Mouse (Mus musculus): ENCODE data around the gene Yars. TPM values are rescaled to one million over a fixed set of nuclear protein-coding genes. Genes with fewer than 3 reads are reported as not detected.

Yars gene
- polyA plus RNA-seq, 2 experiments = 28.7 to 53.2 TPM

DNA sequence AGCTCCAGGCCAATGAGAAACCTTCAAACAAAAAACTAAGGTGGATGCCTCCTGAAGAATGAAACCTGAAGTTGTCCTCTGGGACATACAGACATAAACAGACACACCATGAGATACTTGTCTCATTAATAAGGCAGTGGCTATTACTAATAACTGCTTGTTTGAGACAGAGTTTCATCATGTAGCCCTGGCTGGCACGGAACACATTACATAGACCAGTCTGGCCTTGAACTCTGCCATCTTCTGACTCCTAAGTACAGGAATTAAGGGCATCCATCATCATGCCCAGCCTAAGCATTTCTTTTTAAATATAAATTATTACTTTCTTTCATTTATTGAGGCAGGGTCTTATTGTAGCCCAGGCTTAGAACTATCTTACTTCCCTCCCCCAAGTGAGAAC, 28.5 kb upstream of the Yars start:
- H3K4me1 ChIP-seq (replicated peaks; ENCODE audit: control insufficient read depth in 2 of 2, insufficient read depth in 2 of 2, low read length in 1 of 2) = peaks cover 8% of the 10 kb centered on the region in 2 experiments
- H3K4me3 ChIP-seq (ENCODE audit: insufficient read depth in 1 of 2, low read depth in 2 of 2, low read length in 2 of 2) = no peak overlapping the region
- H3K9ac ChIP-seq (replicated peaks) = no peak overlapping the region
- WGBS (ENCODE audit: insufficient replicate concordance) = 93% methylated on average over 1 of the region's 1 CpGs
- H3K4me2 ChIP-seq (ENCODE audit: low read depth) = no peak overlapping the region
- TF ChIP-seq CTCF (IDR thresholded peaks at IDR 0.05; ENCODE audit: low read depth) = no peak
- no peak for TF ChIP-seq EP300 (IDR thresholded peaks at IDR 0.05; ENCODE audit: low read depth)
- ATAC-seq (ENCODE audit: insufficient read depth) (no peak), DNase-seq (ENCODE audit: low read depth in 3 of 3, low spot score in 3 of 3) (no peak)
- H3K9me3 ChIP-seq (ENCODE audit: control insufficient read depth, low read length) = no peaks in the 10 kb centered on the region
- peaks cover 8% of the 10 kb centered on the region for H3K36me3 ChIP-seq (replicated peaks; ENCODE audit: control insufficient read depth, insufficient read depth, low read depth)
- H3K27me3 ChIP-seq (ENCODE audit: control insufficient read depth, insufficient read depth, low read length) = no peaks in the 10 kb centered on the region
- no peak overlapping the region for H3K27ac ChIP-seq

GRCm38 (mm10) chr4:129161581-129162255, 27.8 kb upstream of the Yars start:
- ATAC-seq (ENCODE audit: insufficient read depth) (no peak), DNase-seq (ENCODE audit: low read depth in 3 of 3, low spot score in 3 of 3) (no peak)
- Histone ChIP-seq H3K9me3 (ENCODE audit: control insufficient read depth, low read length) (no peaks in the 10 kb centered on the region), H3K4me3 (ENCODE audit: insufficient read depth in 1 of 2, low read depth in 2 of 2, low read length in 2 of 2) (no peak overlapping the region), H3K4me1 (replicated peaks; ENCODE audit: control insufficient read depth in 2 of 2, insufficient read depth in 2 of 2, low read length in 1 of 2) (peaks cover 8% of the 10 kb centered on the region in 2 experiments), H3K27me3 (ENCODE audit: control insufficient read depth, insufficient read depth, low read length) (no peaks in the 10 kb centered on the region), H3K27ac (no peak overlapping the region), H3K4me2 (ENCODE audit: low read depth) (no peak overlapping the region), H3K36me3 (replicated peaks; ENCODE audit: control insufficient read depth, insufficient read depth, low read depth) (peaks cover 8% of the 10 kb centered on the region), H3K9ac (replicated peaks) (no peak overlapping the region)
- no peak for TF ChIP-seq CTCF (IDR thresholded peaks at IDR 0.05; ENCODE audit: low read depth)
- no peak for TF ChIP-seq EP300 (IDR thresholded peaks at IDR 0.05; ENCODE audit: low read depth)
- 79% methylated on average over 4 of the region's 4 CpGs for WGBS (ENCODE audit: insufficient replicate concordance)

DNA sequence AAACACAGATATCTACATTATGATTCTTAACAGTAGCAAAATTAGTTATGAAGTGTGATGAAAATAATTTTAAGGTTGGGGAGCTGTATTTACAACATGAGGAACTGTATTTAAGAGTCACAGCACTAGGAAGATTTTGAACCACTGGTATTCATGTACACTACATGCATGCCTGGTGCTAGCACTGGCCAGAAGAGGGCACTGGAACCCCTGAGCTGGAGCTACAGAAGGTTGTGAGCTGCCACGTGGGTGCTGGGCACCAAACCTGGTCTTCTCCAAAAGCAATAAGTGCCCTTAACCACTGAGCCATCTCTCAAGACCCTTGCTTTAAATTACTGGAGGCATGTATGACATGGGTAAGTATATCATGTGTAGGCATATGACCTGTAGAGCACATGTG, 17.0 kb upstream of the Yars start:
- H3K4me2 ChIP-seq (ENCODE audit: low read depth) = no peak overlapping the region
- H3K4me1 ChIP-seq (replicated peaks; ENCODE audit: control insufficient read depth in 2 of 2, insufficient read depth in 2 of 2, low read length in 1 of 2) = no peaks in the 10 kb centered on the region
- peaks cover 22% of the 10 kb centered on the region for H3K36me3 ChIP-seq (replicated peaks; ENCODE audit: control insufficient read depth, insufficient read depth, low read depth)
- WGBS (ENCODE audit: insufficient replicate concordance) = 67% methylated on average over 1 of the region's 1 CpGs
- H3K9ac ChIP-seq (replicated peaks) = no peak overlapping the region
- H3K9me3 ChIP-seq (ENCODE audit: control insufficient read depth, low read length) = no peaks in the 10 kb centered on the region
- TF ChIP-seq EP300 (IDR thresholded peaks at IDR 0.05; ENCODE audit: low read depth) = no peak
- TF ChIP-seq CTCF (IDR thresholded peaks at IDR 0.05; ENCODE audit: low read depth) = peak; percentile 55
- H3K27ac ChIP-seq = no peak overlapping the region
- DNase-seq (ENCODE audit: low read depth in 3 of 3, low spot score in 3 of 3) = no peak
- H3K27me3 ChIP-seq (ENCODE audit: control insufficient read depth, insufficient read depth, low read length) = no peaks in the 10 kb centered on the region
- no peak for ATAC-seq (ENCODE audit: insufficient read depth)
- no peak overlapping the region for H3K4me3 ChIP-seq (ENCODE audit: insufficient read depth in 1 of 2, low read depth in 2 of 2, low read length in 2 of 2)

GRCm38 (mm10) chr4:129179560-129179959, 10.0 kb upstream of the Yars start:
- ATAC-seq (ENCODE audit: insufficient read depth) = no peak
- H3K27me3 ChIP-seq (ENCODE audit: control insufficient read depth, insufficient read depth, low read length) = no peaks in the 10 kb centered on the region
- 47% methylated on average over 1 of the region's 1 CpGs for WGBS (ENCODE audit: insufficient replicate concordance)
- H3K27ac ChIP-seq = no peak overlapping the region
- no peak overlapping the region for H3K4me3 ChIP-seq (ENCODE audit: insufficient read depth in 1 of 2, low read depth in 2 of 2, low read length in 2 of 2)
- peaks cover 27% of the 10 kb centered on the region for H3K36me3 ChIP-seq (replicated peaks; ENCODE audit: control insufficient read depth, insufficient read depth, low read depth)
- H3K4me1 ChIP-seq (replicated peaks; ENCODE audit: control insufficient read depth in 2 of 2, insufficient read depth in 2 of 2, low read length in 1 of 2) = no peaks in the 10 kb centered on the region
- no peaks in the 10 kb centered on the region for H3K9me3 ChIP-seq (ENCODE audit: control insufficient read depth, low read length)
- H3K9ac ChIP-seq (replicated peaks) = no peak overlapping the region
- no peak for TF ChIP-seq EP300 (IDR thresholded peaks at IDR 0.05; ENCODE audit: low read depth)
- peak; percentile 34; the same call in 1 of the 2 replicates for TF ChIP-seq CTCF (IDR thresholded peaks at IDR 0.05; ENCODE audit: low read depth)
- H3K4me2 ChIP-seq (ENCODE audit: low read depth) = no peak overlapping the region
- DNase-seq (ENCODE audit: low read depth in 3 of 3, low spot score in 3 of 3) = no peak

DNA sequence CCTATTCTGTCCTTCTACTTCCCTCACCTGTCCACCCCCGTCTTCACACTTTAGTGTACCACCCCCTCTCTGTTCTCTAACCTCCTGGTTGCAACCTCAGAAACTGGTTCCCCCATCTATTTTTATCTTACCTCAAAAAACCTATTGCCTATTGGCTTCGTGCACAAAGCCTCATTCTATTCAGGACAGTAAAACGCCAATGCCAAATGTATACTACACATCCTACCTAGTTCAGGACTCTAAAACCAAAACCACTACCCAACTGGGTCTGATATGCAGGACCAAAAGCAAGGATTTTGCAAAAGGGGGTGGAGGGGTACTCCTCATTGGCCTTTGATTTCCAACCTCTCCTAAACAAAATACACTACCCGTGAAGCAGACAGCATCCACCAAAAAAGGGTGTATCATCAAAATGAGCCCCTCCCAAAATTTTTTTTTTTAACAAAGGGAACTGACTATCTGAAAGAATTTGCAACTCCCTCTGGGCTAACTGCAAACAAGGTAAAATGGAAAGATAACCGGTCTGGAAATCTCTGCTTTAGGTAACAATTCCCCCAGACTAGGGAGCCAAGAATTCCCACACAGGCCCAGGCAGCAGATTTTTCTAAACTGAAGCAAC, 1.4 kb upstream of the Yars start:
- Histone ChIP-seq H3K9ac (replicated peaks) (peak overlapping the region; percentile 76), H3K4me3 (ENCODE audit: insufficient read depth in 1 of 2, low read depth in 2 of 2, low read length in 2 of 2) (peak overlapping the region; percentile 74 to 94; a peak in 3 of 4 replicates)
- no peak for TF ChIP-seq EP300 (IDR thresholded peaks at IDR 0.05; ENCODE audit: low read depth)
- TF ChIP-seq CTCF (IDR thresholded peaks at IDR 0.05; ENCODE audit: low read depth) = no peak

More for the DNA sequence above, 1.4 kb upstream of the Yars start:
- Histone ChIP-seq H3K9me3 (ENCODE audit: control insufficient read depth, low read length) (no peaks in the 10 kb centered on the region), H3K27ac (no peak overlapping the region; the same call in 1 of the 2 replicates), H3K4me2 (ENCODE audit: low read depth) (peak overlapping the region; percentile 84), H3K27me3 (ENCODE audit: control insufficient read depth, insufficient read depth, low read length) (no peaks in the 10 kb centered on the region), H3K36me3 (replicated peaks; ENCODE audit: control insufficient read depth, insufficient read depth, low read depth) (peaks cover 4% of the 10 kb centered on the region; the same call in 1 of the 2 replicates), H3K4me1 (replicated peaks; ENCODE audit: control insufficient read depth in 2 of 2, insufficient read depth in 2 of 2, low read length in 1 of 2) (peaks cover 16 to 18% of the 10 kb centered on the region in 2 experiments)
- DNase-seq (ENCODE audit: low read depth in 3 of 3, low spot score in 3 of 3) (no peak), ATAC-seq (ENCODE audit: insufficient read depth) (no peak)
- WGBS (ENCODE audit: insufficient replicate concordance) = 31% methylated on average over 5 of the region's 5 CpGs

Data from liver, embryonic 14.5 days (tissue).